Mouse (Mus musculus): Measurements from ENCODE around the gene 9830107B12Rik. TPM values are rescaled to one million over a fixed set of nuclear protein-coding genes. Genes with fewer than 3 reads are reported as not detected.
A peak's percentile ranks its signal among the peaks of the same experiment; 100 is the strongest.

The 9830107B12Rik gene
- polyA plus RNA-seq, 1 experiment from 2014 or later: not detected

GRCm38 (mm10) chr17:48110547-48111287 is 35.4 kb downstream of the 9830107B12Rik start:
- Histone ChIP-seq H3K4me2 (replicated peaks; ENCODE audit: low read depth, low read length) (no peak overlapping the region), H3K4me1 (ENCODE audit: control insufficient read depth, insufficient read depth, low read length) (no peaks in the 10 kb centered on the region), H3K36me3 (ENCODE audit: control insufficient read depth, insufficient read depth, low read length) (no peaks in the 10 kb centered on the region), H3K27ac (ENCODE audit: low read depth, low read length) (no peak overlapping the region), H3K27me3 (ENCODE audit: control insufficient read depth, insufficient read depth, low read length) (no peaks in the 10 kb centered on the region), H3K9me3 (ENCODE audit: control insufficient read depth, low read length) (peaks cover 7% of the 10 kb centered on the region; the same call in 1 of the 2 replicates), H3K9ac (ENCODE audit: low read depth, low read length) (no peak overlapping the region), H3K4me3 (ENCODE audit: low read length) (no peak overlapping the region)
- ATAC-seq (ENCODE audit: low FRiP score, low TSS enrichment): no peak
- WGBS: 49% methylated on average over 8 of the region's 8 CpGs

GRCm38 (mm10) chr17:48108520-48108919 is 37.5 kb downstream of the 9830107B12Rik start:
- Histone ChIP-seq H3K27me3 (ENCODE audit: control insufficient read depth, insufficient read depth, low read length) (no peaks in the 10 kb centered on the region), H3K9me3 (ENCODE audit: control insufficient read depth, low read length) (peaks cover 2% of the 10 kb centered on the region; the same call in 1 of the 2 replicates), H3K4me1 (ENCODE audit: control insufficient read depth, insufficient read depth, low read length) (no peaks in the 10 kb centered on the region), H3K4me2 (replicated peaks; ENCODE audit: low read depth, low read length) (no peak overlapping the region), H3K27ac (ENCODE audit: low read depth, low read length) (no peak overlapping the region), H3K9ac (ENCODE audit: low read depth, low read length) (no peak overlapping the region), H3K4me3 (ENCODE audit: low read length) (no peak overlapping the region), H3K36me3 (ENCODE audit: control insufficient read depth, insufficient read depth, low read length) (no peaks in the 10 kb centered on the region)
- 82% methylated on average over 3 of the region's 3 CpGs for WGBS
- no peak for ATAC-seq (ENCODE audit: low FRiP score, low TSS enrichment)

- 60% methylated on average over 6 of the region's 6 CpGs for WGBS
- Histone ChIP-seq H3K4me3 (ENCODE audit: low read length) (no peak overlapping the region), H3K9ac (ENCODE audit: low read depth, low read length) (no peak overlapping the region), H3K27ac (ENCODE audit: low read depth, low read length) (no peak overlapping the region), H3K36me3 (ENCODE audit: control insufficient read depth, insufficient read depth, low read length) (no peaks in the 10 kb centered on the region), H3K4me2 (replicated peaks; ENCODE audit: low read depth, low read length) (no peak overlapping the region), H3K4me1 (ENCODE audit: control insufficient read depth, insufficient read depth, low read length) (no peaks in the 10 kb centered on the region), H3K9me3 (ENCODE audit: control insufficient read depth, low read length) (no peaks in the 10 kb centered on the region), H3K27me3 (ENCODE audit: control insufficient read depth, insufficient read depth, low read length) (no peaks in the 10 kb centered on the region)
- no peak for ATAC-seq (ENCODE audit: low FRiP score, low TSS enrichment)
Observed at GRCm38 (mm10) chr17:48107862-48108261, 38.2 kb downstream of the 9830107B12Rik start.

GRCm38 (mm10) chr17:48107333-48107732 is 38.7 kb downstream of the 9830107B12Rik start:
- no peaks in the 10 kb centered on the region for H3K4me1 ChIP-seq (ENCODE audit: control insufficient read depth, insufficient read depth, low read length)
- H3K4me2 ChIP-seq (replicated peaks; ENCODE audit: low read depth, low read length): no peak overlapping the region
- no peaks in the 10 kb centered on the region for H3K36me3 ChIP-seq (ENCODE audit: control insufficient read depth, insufficient read depth, low read length)
- no peak overlapping the region for H3K9ac ChIP-seq (ENCODE audit: low read depth, low read length)
- no peak overlapping the region for H3K4me3 ChIP-seq (ENCODE audit: low read length)
- H3K9me3 ChIP-seq (ENCODE audit: control insufficient read depth, low read length): no peaks in the 10 kb centered on the region
- 59% methylated on average over 4 of the region's 4 CpGs for WGBS
- H3K27ac ChIP-seq (ENCODE audit: low read depth, low read length): no peak overlapping the region
- no peaks in the 10 kb centered on the region for H3K27me3 ChIP-seq (ENCODE audit: control insufficient read depth, insufficient read depth, low read length)
- ATAC-seq (ENCODE audit: low FRiP score, low TSS enrichment): no peak

- Histone ChIP-seq H3K36me3 (ENCODE audit: control insufficient read depth, insufficient read depth, low read length) (no peaks in the 10 kb centered on the region), H3K4me1 (ENCODE audit: control insufficient read depth, insufficient read depth, low read length) (peaks cover 38% of the 10 kb centered on the region), H3K9ac (ENCODE audit: low read depth, low read length) (no peak overlapping the region), H3K27ac (ENCODE audit: low read depth, low read length) (no peak overlapping the region), H3K27me3 (ENCODE audit: control insufficient read depth, insufficient read depth, low read length) (peaks cover 29% of the 10 kb centered on the region), H3K4me3 (ENCODE audit: low read length) (peak overlapping the region; percentile 26), H3K4me2 (replicated peaks; ENCODE audit: low read depth, low read length) (peak overlapping the region; percentile 43), H3K9me3 (ENCODE audit: control insufficient read depth, low read length) (no peaks in the 10 kb centered on the region)
- WGBS: 11% methylated on average over 20 of the region's 21 CpGs
- peak; percentile 30; the same call in 1 of the 2 replicates for ATAC-seq (ENCODE audit: low FRiP score, low TSS enrichment)
Observed at GRCm38 (mm10) chr17:48100441-48101417, 45.3 kb downstream of the 9830107B12Rik start.

- WGBS: 10% methylated on average over 11 of the region's 11 CpGs
Observed at GRCm38 (mm10) chr17:48099312-48099711, 46.8 kb downstream of the 9830107B12Rik start.

GRCm38 (mm10) chr17:48098528-48098890 is 47.6 kb downstream of the 9830107B12Rik start:
- Histone ChIP-seq H3K27ac (ENCODE audit: low read depth, low read length) (peak overlapping the region; percentile 24; the same call in 1 of the 2 replicates), H3K4me2 (replicated peaks; ENCODE audit: low read depth, low read length) (peak overlapping the region; percentile 60), H3K4me3 (ENCODE audit: low read length) (peak overlapping the region; percentile 31), H3K27me3 (ENCODE audit: control insufficient read depth, insufficient read depth, low read length) (peaks cover 39% of the 10 kb centered on the region), H3K9ac (ENCODE audit: low read depth, low read length) (no peak overlapping the region), H3K9me3 (ENCODE audit: control insufficient read depth, low read length) (no peaks in the 10 kb centered on the region), H3K4me1 (ENCODE audit: control insufficient read depth, insufficient read depth, low read length) (peaks cover 46% of the 10 kb centered on the region), H3K36me3 (ENCODE audit: control insufficient read depth, insufficient read depth, low read length) (no peaks in the 10 kb centered on the region)
- no peak for ATAC-seq (ENCODE audit: low FRiP score, low TSS enrichment)
- WGBS: 0% methylated on average over 19 of the region's 19 CpGs

More at GRCm38 (mm10) chr17:48099312-48099711, 46.8 kb downstream of the 9830107B12Rik start:
- Histone ChIP-seq H3K9ac (ENCODE audit: low read depth, low read length) (no peak overlapping the region), H3K36me3 (ENCODE audit: control insufficient read depth, insufficient read depth, low read length) (no peaks in the 10 kb centered on the region), H3K9me3 (ENCODE audit: control insufficient read depth, low read length) (no peaks in the 10 kb centered on the region), H3K4me2 (replicated peaks; ENCODE audit: low read depth, low read length) (peak overlapping the region; percentile 60; the same call in 1 of the 2 replicates), H3K27ac (ENCODE audit: low read depth, low read length) (no peak overlapping the region), H3K4me3 (ENCODE audit: low read length) (no peak overlapping the region), H3K4me1 (ENCODE audit: control insufficient read depth, insufficient read depth, low read length) (peaks cover 46% of the 10 kb centered on the region), H3K27me3 (ENCODE audit: control insufficient read depth, insufficient read depth, low read length) (peaks cover 39% of the 10 kb centered on the region)
- ATAC-seq (ENCODE audit: low FRiP score, low TSS enrichment): no peak

- Histone ChIP-seq H3K9ac (ENCODE audit: low read depth, low read length) (0 out of 2 replicates have a peak overlapping the region, but pooled peaks have one; percentile 31), H3K4me2 (replicated peaks; ENCODE audit: low read depth, low read length) (peak overlapping the region; percentile 60)
Observed at GRCm38 (mm10) chr17:48097743-48098527, 48.1 kb downstream of the 9830107B12Rik start.

More at GRCm38 (mm10) chr17:48097743-48098527, 48.1 kb downstream of the 9830107B12Rik start:
- Histone ChIP-seq H3K4me1 (ENCODE audit: control insufficient read depth, insufficient read depth, low read length) (peaks cover 46% of the 10 kb centered on the region), H3K27ac (ENCODE audit: low read depth, low read length) (peak overlapping the region; percentile 24; the same call in 1 of the 2 replicates), H3K4me3 (ENCODE audit: low read length) (peak overlapping the region; percentile 31), H3K9me3 (ENCODE audit: control insufficient read depth, low read length) (no peaks in the 10 kb centered on the region), H3K27me3 (ENCODE audit: control insufficient read depth, insufficient read depth, low read length) (peaks cover 39% of the 10 kb centered on the region), H3K36me3 (ENCODE audit: control insufficient read depth, insufficient read depth, low read length) (no peaks in the 10 kb centered on the region)
- ATAC-seq (ENCODE audit: low FRiP score, low TSS enrichment): peak; percentile 67
- WGBS: under 1% methylated on average over 31 of the region's 43 CpGs

All from kidney, embryonic 14.5 days (tissue).